Mouse (Mus musculus) lung, embryonic 16.5 days (tissue): ENCODE data around the gene Wdr82. TPM values are rescaled to one million over a fixed set of nuclear protein-coding genes. Genes with fewer than 3 reads are reported as not detected.

Experiments used
- ATAC-seq: fragments of 200-750 bp; cut with Nextera tagmentation; 2 replicates; pipeline ENCODE4 v1.8.0; 2017; ENCODE audit warnings: low read depth, mild to moderate bottlenecking, moderate library complexity
- H3K27ac ChIP-seq: fragments of 300-500 bp; sonication (generic); 2 replicates; pipeline ENCODE4 v1.5.1; 2014; ENCODE audit warnings: mild to moderate bottlenecking, control low read depth, low read length
- H3K27me3 ChIP-seq: fragments of 300-500 bp; sonication (generic); 2 replicates; pipeline ENCODE4 v1.6.1; 2014; ENCODE audit warnings: low read depth, low read length, mixed read lengths; ENCODE audit not compliant: control insufficient read depth, insufficient read depth
- H3K36me3 ChIP-seq: fragments of 300-500 bp; sonication (generic); 2 replicates; pipeline ENCODE4 v1.6.1; 2014; ENCODE audit warnings: low read length; ENCODE audit not compliant: control insufficient read depth, insufficient read depth
- H3K4me1 ChIP-seq: fragments of 300-500 bp; sonication (generic); replicated peaks from 2 replicates; pipeline ENCODE4 v1.6.1; 2014; ENCODE audit warnings: low read length, mixed read lengths; ENCODE audit not compliant: control insufficient read depth, insufficient read depth
- H3K4me2 ChIP-seq: fragments of 300-500 bp; sonication (generic); 2 replicates; pipeline ENCODE4 v1.6.1; 2014; ENCODE audit warnings: low read depth, low read length, control low read depth
- H3K4me3 ChIP-seq: fragments of 300-500 bp; sonication (generic); 2 replicates; pipeline ENCODE4 v1.5.1; 2014; ENCODE audit warnings: mild to moderate bottlenecking, low read length, control low read depth
- H3K9ac ChIP-seq: fragments of 300-500 bp; sonication (generic); 2 replicates; pipeline ENCODE4 v1.6.1; 2014; ENCODE audit warnings: low read length, control low read depth
- H3K9me3 ChIP-seq: fragments of 300-500 bp; sonication (generic); 2 replicates; pipeline ENCODE4 v1.6.1; 2016; ENCODE audit warnings: low read length; ENCODE audit not compliant: control insufficient read depth
- WGBS: fragments of 180-500 bp; shearing (Covaris S2); extraction: QIAGEN DNeasy Blood & Tissue Kit; methylation state at CpG from one replicate; pipeline ENCODE4 v1.1.7; 2014; 5-methylcytosine and 5-hydroxymethylcytosine counted together
- polyA plus RNA-seq: library from polyadenylated mRNA; unstranded; fragments of >200 nt; fragmentation: Nextera tagmentation; extraction: Ambion mirVana; gene quantifications from 2 replicates; pipeline ENCODE4 v1.2.1, GENCODE M21; 2015

Gene Wdr82
- polyA plus RNA-seq, 1 experiment from 2014 or later = 17.5 TPM

DNA sequence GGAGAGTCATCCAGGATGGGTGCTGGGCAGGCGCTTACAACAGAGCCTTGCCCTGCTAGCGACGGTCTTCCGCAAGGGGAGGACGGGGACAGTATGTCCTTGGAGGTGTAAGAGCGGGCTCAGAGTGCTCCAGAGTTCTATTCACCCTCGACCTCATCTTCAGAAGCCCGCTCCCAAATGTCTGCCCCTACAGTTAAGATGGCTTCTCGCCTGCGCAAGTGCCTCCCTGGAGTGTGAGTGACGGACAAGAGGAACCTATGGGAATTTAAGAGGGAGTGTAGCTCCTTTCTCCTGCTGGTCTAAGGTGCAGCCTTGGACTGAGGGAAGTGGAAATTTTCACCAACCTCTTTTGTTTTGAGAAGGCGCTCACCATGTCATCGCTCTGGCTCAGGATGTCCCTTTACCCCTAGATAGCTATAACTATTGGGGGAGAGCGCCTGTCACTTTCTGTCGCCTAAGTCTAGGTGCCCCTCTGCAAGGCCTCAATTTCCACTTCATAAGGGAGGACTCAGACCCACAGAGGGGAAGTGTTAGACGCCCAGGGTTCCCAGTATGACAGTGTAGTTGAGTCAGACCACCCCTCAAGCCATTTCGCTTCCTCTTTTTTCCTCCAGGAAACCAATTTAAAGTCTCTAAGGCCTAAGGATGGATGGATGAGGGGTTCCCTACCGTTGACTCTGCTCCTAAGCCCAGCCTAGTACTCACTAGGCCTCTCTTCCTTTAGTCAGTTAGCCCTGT lies 29.0 kb downstream of the Wdr82 start, which contains the start of gene Ppm1m:
Gene Ppm1m, minus strand, starts transcription at position 212 of the 738 bp plus-strand sequence.
- WGBS = 45% methylated on average over 18 of the region's 18 CpGs
- peaks cover 15% of the 10 kb centered on the region for H3K36me3 ChIP-seq
- H3K27me3 ChIP-seq = no peaks in the 10 kb centered on the region
- H3K27ac ChIP-seq = peak within 1 kb of the TSS; percentile 45
- peak; percentile 6; the same call in 1 of the 2 replicates for ATAC-seq
- peak within 1 kb of the TSS; percentile 78 for H3K9ac ChIP-seq
- peaks cover 28% of the 10 kb centered on the region for H3K4me1 ChIP-seq
- no peaks in the 10 kb centered on the region for H3K9me3 ChIP-seq
- peak within 1 kb of the TSS; percentile 78 for H3K4me2 ChIP-seq
- H3K4me3 ChIP-seq = peak within 1 kb of the TSS; percentile 65

DNA sequence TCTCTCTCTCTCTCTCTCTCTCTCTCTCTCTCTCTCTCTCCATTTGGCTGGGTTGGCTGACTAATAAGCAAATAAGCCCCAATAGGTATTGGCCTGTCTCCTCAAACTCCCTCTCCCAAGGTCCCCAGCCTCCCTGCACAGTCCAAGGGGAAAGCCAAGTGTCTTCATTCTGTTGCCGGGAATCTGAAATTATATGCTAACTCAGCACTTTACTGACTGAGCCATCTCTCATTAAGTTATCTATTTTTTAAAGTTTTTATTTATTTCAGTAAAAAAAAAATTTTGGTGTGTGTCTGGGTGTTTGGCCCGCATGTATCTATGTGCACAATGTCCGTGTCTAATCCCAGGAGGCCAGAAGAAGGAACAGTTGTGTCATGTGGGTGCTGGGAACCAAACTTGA lies 31.2 kb downstream of the Wdr82 start:
- Histone ChIP-seq H3K4me3 (no peak overlapping the region), H3K36me3 (peaks cover 2% of the 10 kb centered on the region; the same call in 1 of the 2 replicates), H3K9ac (no peak overlapping the region), H3K4me2 (no peak overlapping the region), H3K27ac (no peak overlapping the region), H3K9me3 (no peaks in the 10 kb centered on the region), H3K4me1 (peaks cover 32% of the 10 kb centered on the region), H3K27me3 (no peaks in the 10 kb centered on the region)
- WGBS = 77% methylated on average over 3 of the region's 3 CpGs
- ATAC-seq = no peak

DNA sequence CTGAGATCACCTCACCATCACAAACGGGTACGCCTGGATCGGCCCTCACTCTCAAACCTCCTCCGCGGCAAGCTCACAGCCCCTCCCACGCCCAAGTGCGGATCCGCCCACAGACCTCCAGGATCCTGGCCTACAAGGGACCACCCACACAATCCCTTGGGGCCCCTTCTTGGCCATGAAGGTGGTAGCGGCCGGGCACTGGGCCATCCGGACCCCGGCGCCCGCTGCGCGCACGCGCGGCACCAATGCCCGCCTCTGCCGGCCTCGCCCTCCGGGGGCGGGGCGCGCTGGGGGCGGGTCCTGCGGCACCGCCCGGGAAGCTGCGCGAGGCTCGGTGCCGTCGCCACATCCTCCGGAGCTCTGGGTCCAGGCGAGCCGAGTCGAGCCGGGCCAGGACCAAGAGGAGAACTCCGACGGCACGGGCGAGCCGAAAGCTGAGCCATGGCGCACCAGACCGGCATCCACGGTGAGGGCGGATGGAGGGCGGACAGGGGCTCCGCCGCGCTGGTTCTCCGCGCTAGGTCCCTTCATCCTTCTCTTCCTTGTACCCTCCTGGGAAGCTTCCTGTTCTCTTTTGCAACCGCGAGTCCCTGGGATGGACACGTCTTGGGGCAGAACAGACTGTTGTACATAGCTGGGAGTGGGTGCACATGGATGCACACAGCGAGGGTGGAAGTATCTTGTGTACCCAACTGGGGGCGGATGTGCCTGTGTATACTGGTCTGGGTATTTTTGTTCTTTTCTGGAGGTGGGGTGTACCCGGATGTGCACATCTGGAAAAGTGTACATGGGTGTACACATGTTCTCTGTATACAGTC lies 32.3 kb downstream of the Wdr82 start, which contains the start of gene Twf2:
Gene Twf2, plus strand, starts transcription at position 290 of the 818 bp plus-strand sequence.
- ATAC-seq = peak; percentile 93
- H3K36me3 ChIP-seq = no peaks in the 10 kb centered on the region
- WGBS = under 1% methylated on average over 61 of the region's 61 CpGs
- peak within 1 kb of the TSS; percentile 76 for H3K4me3 ChIP-seq
- H3K9me3 ChIP-seq = no peaks in the 10 kb centered on the region
- H3K27ac ChIP-seq = peak within 1 kb of the TSS; percentile 71
- H3K9ac ChIP-seq = peak within 1 kb of the TSS; percentile 87
- no peaks in the 10 kb centered on the region for H3K27me3 ChIP-seq
- peak within 1 kb of the TSS; percentile 66 for H3K4me2 ChIP-seq
- H3K4me1 ChIP-seq = peaks cover 32% of the 10 kb centered on the region

DNA sequence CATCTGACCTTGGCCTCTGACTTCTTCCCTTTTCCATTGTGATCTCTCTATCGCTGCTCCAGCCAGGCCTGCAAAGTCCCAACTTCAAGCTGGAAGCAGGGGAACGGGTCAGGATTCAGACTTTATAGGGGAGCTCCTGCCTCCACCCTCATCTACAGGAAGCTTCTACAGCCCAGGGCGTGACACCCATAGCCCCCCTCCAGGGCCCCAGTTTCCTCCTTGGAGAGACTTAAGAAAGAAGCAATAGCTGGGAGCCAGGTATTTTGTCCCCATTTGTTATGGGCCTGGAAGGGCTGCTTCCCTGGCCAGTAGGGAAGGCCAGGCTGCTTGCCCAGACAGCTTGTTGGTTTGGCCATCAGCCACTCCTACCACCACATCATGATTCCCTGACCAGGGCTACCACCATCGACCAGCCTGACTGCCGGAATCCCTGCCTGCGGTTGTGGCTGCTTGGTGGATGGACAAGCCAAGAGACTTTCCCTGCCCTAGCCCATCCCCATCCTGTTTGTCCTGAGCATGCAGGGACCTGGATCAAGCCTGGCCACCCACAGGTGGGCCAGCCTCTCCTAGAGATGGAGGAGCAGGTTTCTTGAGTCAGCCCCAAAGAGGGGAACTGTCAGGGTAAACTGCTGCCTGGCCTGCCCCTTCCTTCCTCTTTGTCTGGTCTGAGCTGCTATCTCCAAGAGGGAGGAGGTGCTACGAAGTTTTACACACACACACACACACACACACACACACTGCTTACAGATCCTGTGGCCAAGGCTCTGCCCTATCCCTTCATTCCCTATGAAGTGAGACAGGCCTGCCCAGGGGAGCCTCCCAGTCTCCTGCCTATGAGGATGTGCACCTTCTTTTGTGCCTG lies 33.5 kb downstream of the Wdr82 start:
- H3K27me3 ChIP-seq = no peaks in the 10 kb centered on the region
- H3K4me2 ChIP-seq = peak overlapping the region; percentile 66
- peak overlapping the region; percentile 0; the same call in 1 of the 2 replicates for H3K4me3 ChIP-seq
- no peak overlapping the region; the same call in 1 of the 2 replicates for H3K9ac ChIP-seq
- WGBS = 49% methylated on average over 7 of the region's 7 CpGs
- peaks cover 27% of the 10 kb centered on the region for H3K4me1 ChIP-seq
- no peaks in the 10 kb centered on the region for H3K36me3 ChIP-seq
- H3K27ac ChIP-seq = no peak overlapping the region
- no peak for ATAC-seq
- no peaks in the 10 kb centered on the region for H3K9me3 ChIP-seq

DNA sequence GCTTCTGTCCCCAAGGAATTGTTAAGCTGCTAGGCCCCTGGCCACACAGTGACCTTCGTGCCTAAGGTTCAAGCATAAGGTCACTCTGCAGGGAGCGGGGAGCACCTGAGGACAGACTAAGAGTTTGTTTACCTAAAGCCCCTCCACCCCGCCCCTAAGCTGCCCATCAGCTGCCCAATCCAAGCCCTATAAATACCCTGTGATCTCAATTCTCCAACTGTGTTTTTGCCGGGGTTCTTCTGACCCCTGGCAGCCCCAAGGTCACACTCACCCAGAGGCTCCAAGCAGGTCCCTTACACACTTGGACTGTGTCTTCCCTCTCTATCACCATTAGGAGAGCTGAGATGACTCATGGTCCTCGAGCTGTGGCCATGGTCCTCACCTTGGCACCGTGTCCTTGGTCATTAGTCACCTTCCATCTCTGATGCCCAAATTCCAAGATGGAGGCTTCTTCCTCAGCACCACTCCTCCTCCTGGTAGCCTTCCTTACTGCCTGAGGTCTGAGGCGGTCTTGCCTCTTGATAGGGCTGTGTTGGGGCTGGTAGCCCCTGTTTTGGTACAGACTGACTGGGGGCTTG lies 35.1 kb downstream of the Wdr82 start:
- WGBS = 68% methylated on average over 7 of the region's 7 CpGs
- H3K4me2 ChIP-seq = no peak overlapping the region
- no peak for ATAC-seq
- H3K9me3 ChIP-seq = no peaks in the 10 kb centered on the region
- H3K36me3 ChIP-seq = no peaks in the 10 kb centered on the region
- H3K27me3 ChIP-seq = no peaks in the 10 kb centered on the region
- no peak overlapping the region for H3K27ac ChIP-seq
- no peak overlapping the region for H3K9ac ChIP-seq
- H3K4me3 ChIP-seq = no peak overlapping the region
- peaks cover 20% of the 10 kb centered on the region for H3K4me1 ChIP-seq

DNA sequence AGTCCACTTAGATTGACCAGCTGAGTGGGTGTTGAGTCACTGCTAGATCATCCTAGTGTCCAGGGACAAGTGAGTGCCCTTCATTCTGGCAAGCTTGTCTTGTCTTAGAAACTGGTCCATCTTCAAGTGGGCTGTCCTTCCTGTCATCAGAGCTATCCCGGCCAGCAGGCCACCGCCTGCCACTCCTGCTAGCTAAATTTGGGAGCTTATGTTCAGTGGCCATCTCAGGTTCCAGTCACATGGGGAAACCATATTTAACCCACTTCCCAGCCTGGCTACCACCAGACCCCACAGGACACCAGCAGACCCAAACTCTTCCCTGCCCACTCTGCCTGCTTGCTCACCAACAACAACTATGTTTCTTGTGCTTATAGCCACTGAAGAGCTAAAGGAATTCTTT lies 35.8 kb downstream of the Wdr82 start:
- WGBS = 64% methylated on average over 2 of the region's 2 CpGs

DNA sequence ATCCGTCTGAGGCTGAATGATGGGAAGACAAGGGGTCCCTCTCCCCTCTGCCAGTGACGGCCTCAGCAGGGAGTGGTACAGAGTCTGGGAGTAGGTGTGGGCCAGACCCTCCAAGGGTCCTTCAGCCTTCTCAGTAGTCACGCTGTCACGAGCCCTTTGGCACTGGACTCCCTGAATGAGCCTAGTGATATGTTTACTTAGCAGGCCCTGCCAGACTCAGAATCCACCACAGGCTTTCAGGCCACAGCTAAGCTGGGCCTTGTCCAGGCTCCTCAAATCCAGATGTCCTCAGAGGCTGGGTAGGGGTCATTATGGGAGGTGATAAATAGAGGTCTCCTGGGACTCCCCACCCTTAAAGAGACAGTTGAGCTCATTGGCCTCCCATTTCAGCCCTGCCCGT lies 37.5 kb downstream of the Wdr82 start:
- 77% methylated on average over 5 of the region's 5 CpGs for whole genome bisulfite sequencing
- no peak overlapping the region for H3K9ac ChIP-seq
- H3K36me3 ChIP-seq = peaks cover 3% of the 10 kb centered on the region
- peak overlapping the region; percentile 28; the same call in 1 of the 2 replicates for H3K27ac ChIP-seq
- H3K4me2 ChIP-seq = no peak overlapping the region
- no peak overlapping the region for H3K4me3 ChIP-seq
- ATAC-seq = no peak
- no peaks in the 10 kb centered on the region for H3K27me3 ChIP-seq
- H3K4me1 ChIP-seq = peaks cover 29% of the 10 kb centered on the region
- H3K9me3 ChIP-seq = no peaks in the 10 kb centered on the region

More for the DNA sequence above, 35.8 kb downstream of the Wdr82 start:
- ATAC-seq = no peak
- no peaks in the 10 kb centered on the region for H3K36me3 ChIP-seq
- H3K4me2 ChIP-seq = no peak overlapping the region
- H3K4me3 ChIP-seq = no peak overlapping the region
- H3K9me3 ChIP-seq = no peaks in the 10 kb centered on the region
- H3K27ac ChIP-seq = no peak overlapping the region
- H3K9ac ChIP-seq = no peak overlapping the region
- no peaks in the 10 kb centered on the region for H3K27me3 ChIP-seq
- H3K4me1 ChIP-seq = peaks cover 27% of the 10 kb centered on the region

DNA sequence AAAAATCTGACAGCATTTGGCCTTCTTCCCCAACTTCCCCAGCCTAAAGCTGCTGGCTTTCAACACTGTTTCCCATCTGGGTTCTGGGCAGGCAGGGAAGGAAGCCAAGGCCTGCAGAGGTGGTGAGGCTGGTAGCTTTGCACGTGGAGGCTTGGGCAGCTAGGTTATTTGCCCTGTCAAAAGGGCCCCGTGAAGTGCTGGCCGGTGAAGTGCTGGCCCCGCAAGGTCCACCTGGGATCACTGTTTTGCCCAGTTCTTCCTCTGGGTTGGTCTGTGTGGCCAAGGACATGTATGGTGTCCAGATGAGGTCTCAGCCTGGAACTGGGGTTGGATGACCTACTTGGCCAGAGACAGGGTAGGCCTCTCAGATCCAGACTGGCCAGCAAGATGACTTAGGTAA lies 39.2 kb downstream of the Wdr82 start:
- Histone ChIP-seq H3K27ac (no peak overlapping the region), H3K36me3 (peaks cover 18% of the 10 kb centered on the region), H3K9ac (no peak overlapping the region), H3K9me3 (no peaks in the 10 kb centered on the region), H3K4me3 (no peak overlapping the region), H3K4me2 (no peak overlapping the region), H3K27me3 (no peaks in the 10 kb centered on the region), H3K4me1 (peaks cover 19% of the 10 kb centered on the region)
- 70% methylated on average over 4 of the region's 4 CpGs for WGBS
- no peak for ATAC-seq
